In the genomic region with DNA sequence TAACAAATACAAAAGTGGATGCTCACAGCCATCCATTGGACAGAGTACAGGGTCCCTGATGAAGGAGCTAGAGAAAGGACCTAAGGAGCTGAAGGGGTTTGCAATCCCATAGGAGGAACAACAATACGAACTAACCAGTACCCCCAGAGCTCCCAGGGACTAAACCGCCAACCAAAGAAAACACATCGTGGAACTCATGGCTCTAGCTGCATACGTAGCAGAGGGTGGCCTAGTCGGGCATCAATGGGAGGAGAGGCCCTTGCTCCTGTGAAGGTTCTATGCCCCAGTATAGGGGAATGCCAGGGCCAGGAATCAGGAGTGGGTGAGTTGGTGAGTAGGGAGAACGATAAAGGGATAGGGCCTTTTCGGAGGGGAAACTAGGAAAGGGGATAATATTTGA, we compare ENCODE assay signal across 8 mouse cellular contexts. TPM values are rescaled to one million over a fixed set of nuclear protein-coding genes. Genes with fewer than 3 reads are reported as not detected.
DNase-seq lines count a peak whose midpoint lies in the region; ATAC-seq and TF ChIP-seq lines count a peak whose summit lies in the region.
"Not testable (repeated sequence)": the region's sequence is repeated elsewhere in the genome, so short reads cannot be mapped to it uniquely, and the experiment has no call there.

No protein-coding gene starts in this region.

- H3K9ac ChIP-seq in intestine, embryonic 14.5 days (ENCODE audit: low read length); limb, embryonic 11.5 days (ENCODE audit: low read length); midbrain, embryonic 11.5 days (ENCODE audit: low read length): not testable (repeated sequence)

- H3K27me3 ChIP-seq in embryonic facial prominence, embryonic 10.5 days (replicated peaks; ENCODE audit: low read depth, poor library complexity, severe bottlenecking); heart, embryonic 10.5 days (ENCODE audit: insufficient read depth, poor library complexity, severe bottlenecking); intestine, embryonic 14.5 days (replicated peaks; ENCODE audit: control insufficient read depth, insufficient read depth, low read length); limb, embryonic 11.5 days (ENCODE audit: control insufficient read depth, insufficient read depth, low read length); midbrain, embryonic 11.5 days (ENCODE audit: control insufficient read depth, insufficient read depth, low read length): not testable (repeated sequence)

- intact Hi-C loops in gastrocnemius, adult 2 months (cut with DNase I) = not testable (repeated sequence)

- H3K4me3 ChIP-seq in embryonic facial prominence, embryonic 10.5 days; gastrocnemius, adult 2 months; heart, embryonic 10.5 days; intestine, embryonic 14.5 days (ENCODE audit: low read depth, low read length); limb, embryonic 11.5 days (ENCODE audit: low read depth, low read length); midbrain, embryonic 11.5 days (ENCODE audit: low read depth, low read length): not testable (repeated sequence)

- DNase-seq in cerebellum, adult 11-12 months = peak; percentile 9
- peak; percentile 2 for DNase-seq in embryonic facial prominence, embryonic 10.5 days (ENCODE audit: low spot score)
- not testable (repeated sequence) for DNase-seq in gastrocnemius, adult 2 months
- DNase-seq in heart, adult 11 months = peak; percentile 79
- DNase-seq in heart, embryonic 10.5 days (ENCODE audit: low spot score) = peak; percentile 47
- DNase-seq in intestine, embryonic 14.5 days (ENCODE audit: low spot score) = peak; percentile 46
- peak; percentile 6 for DNase-seq in limb, embryonic 11.5 days (ENCODE audit: low spot score)
- DNase-seq in midbrain, embryonic 11.5 days (ENCODE audit: low spot score, missing footprints) = peak; percentile 69

- TF ChIP-seq CTCF in gastrocnemius, adult 2 months (IDR thresholded peaks at IDR 0.05) = not testable (repeated sequence)

- not testable (repeated sequence) for H3K9me3 ChIP-seq in embryonic facial prominence, embryonic 10.5 days; heart, embryonic 10.5 days; intestine, embryonic 14.5 days (ENCODE audit: control insufficient read depth, low read length); limb, embryonic 11.5 days (ENCODE audit: control insufficient read depth, low read length); midbrain, embryonic 11.5 days (ENCODE audit: control insufficient read depth, low read length)

- H3K27ac ChIP-seq in embryonic facial prominence, embryonic 10.5 days (replicated peaks); heart, embryonic 10.5 days; intestine, embryonic 14.5 days (ENCODE audit: low read depth); limb, embryonic 11.5 days (replicated peaks; ENCODE audit: low read depth, low read length); midbrain, embryonic 11.5 days (ENCODE audit: low read depth, low read length): not testable (repeated sequence)
- peak overlapping the region; percentile 87; the same call in 1 of the 2 replicates for H3K27ac ChIP-seq in gastrocnemius, adult 2 months

- ATAC-seq in intestine, embryonic 14.5 days (replicated peaks; ENCODE audit: low FRiP score, low TSS enrichment, low read depth); limb, embryonic 11.5 days (ENCODE audit: insufficient number of reproducible peaks, low FRiP score, low TSS enrichment, low read depth); midbrain, embryonic 11.5 days (ENCODE audit: low FRiP score): not testable (repeated sequence)

- not testable (repeated sequence) for H3K36me3 ChIP-seq in embryonic facial prominence, embryonic 10.5 days (replicated peaks); heart, embryonic 10.5 days; intestine, embryonic 14.5 days (ENCODE audit: control insufficient read depth, insufficient read depth, low read length); limb, embryonic 11.5 days (ENCODE audit: control insufficient read depth, insufficient read depth, low read length); midbrain, embryonic 11.5 days (ENCODE audit: control insufficient read depth, insufficient read depth, low read length)

- H3K4me2 ChIP-seq in intestine, embryonic 14.5 days (ENCODE audit: low read length); limb, embryonic 11.5 days (ENCODE audit: low read depth, severe bottlenecking); midbrain, embryonic 11.5 days: not testable (repeated sequence)

- peaks cover 12% of the 10 kb centered on the region; the same call in 1 of the 2 replicates for H3K4me1 ChIP-seq in embryonic facial prominence, embryonic 10.5 days
- H3K4me1 ChIP-seq in heart, embryonic 10.5 days = peaks cover 37% of the 10 kb centered on the region
- H3K4me1 ChIP-seq in intestine, embryonic 14.5 days (replicated peaks; ENCODE audit: control insufficient read depth, insufficient read depth, low read length); limb, embryonic 11.5 days (ENCODE audit: control insufficient read depth, insufficient read depth, low read length); midbrain, embryonic 11.5 days (ENCODE audit: control insufficient read depth, insufficient read depth, low read length): not testable (repeated sequence)

- 94% methylated on average over 7 of the region's 7 CpGs for WGBS in embryonic facial prominence, embryonic 10.5 days
- 92% methylated on average over 7 of the region's 7 CpGs for WGBS in heart, embryonic 10.5 days
- 96% methylated on average over 7 of the region's 7 CpGs for WGBS in intestine, embryonic 14.5 days
- 98% methylated on average over 7 of the region's 7 CpGs for WGBS in limb, embryonic 11.5 days
- 94% methylated on average over 7 of the region's 7 CpGs for WGBS in midbrain, embryonic 11.5 days

RNA-seq across cellular contexts. Expression of a gene that starts 31.5 kb away (rescaled TPM):
- 15.2 and 16.6 TPM in 2 replicates for polyA plus RNA-seq in embryonic facial prominence, embryonic 10.5 days (2016; fragmentation: Nextera tagmentation; extraction: Ambion mirVana)
- 10 to 100 TPM; 53.8 to 62.8 TPM for total RNA-seq in gastrocnemius, adult 2 months (2021)
- 41.5 and 45.9 TPM in 2 replicates for polyA plus RNA-seq in heart, embryonic 10.5 days (2016; fragmentation: Nextera tagmentation; extraction: Ambion mirVana)
- polyA plus RNA-seq in intestine, embryonic 14.5 days (2014; fragmentation: Nextera tagmentation; extraction: Ambion mirVana) = 37.5 and 38.2 TPM in 2 replicates
- 13.5 and 14.9 TPM in 2 replicates for polyA plus RNA-seq in limb, embryonic 11.5 days (2014; fragmentation: Nextera tagmentation; extraction: Ambion mirVana)
- 10.1 and 10.4 TPM in 2 replicates for polyA plus RNA-seq in midbrain, embryonic 11.5 days (2014; fragmentation: Nextera tagmentation; extraction: Ambion mirVana)
